Mouse (Mus musculus) lung, postnatal 0 days (tissue): ENCODE data around the gene Pde6d. TPM values are rescaled to one million over a fixed set of nuclear protein-coding genes. Genes with fewer than 3 reads are reported as not detected.

Source experiments
- ATAC-seq: fragments of 200-750 bp; cut with Nextera tagmentation; 2 replicates; pipeline ENCODE4 v1.8.0; 2017; ENCODE audit warnings: moderate library complexity
- DNase-seq: peaks from one replicate; pipeline ENCODE4 v3.0.0-alpha.2; 2016; ENCODE audit warnings: low spot score
- H3K27ac ChIP-seq: fragments of 300-500 bp; sonication (generic); 2 replicates; pipeline ENCODE4 v1.5.1; 2014; ENCODE audit warnings: antibody characterized with exemption, mild to moderate bottlenecking, low read length, mixed read lengths
- H3K27me3 ChIP-seq: fragments of 300-500 bp; sonication (generic); replicated peaks from 2 replicates; pipeline ENCODE4 v1.6.1; 2014; ENCODE audit warnings: low read length, mixed read lengths; ENCODE audit not compliant: insufficient read depth
- H3K36me3 ChIP-seq: fragments of 300-500 bp; sonication (generic); 2 replicates; pipeline ENCODE4 v1.6.1; 2014; ENCODE audit warnings: low read length, mixed read lengths; ENCODE audit not compliant: insufficient read depth
- H3K4me1 ChIP-seq: fragments of 300-500 bp; sonication (generic); 2 replicates; pipeline ENCODE4 v1.6.1; 2014; ENCODE audit warnings: antibody characterized with exemption, low read depth, low read length, mixed read lengths; ENCODE audit not compliant: insufficient read depth
- H3K4me2 ChIP-seq: fragments of 300-500 bp; sonication (generic); replicated peaks from 2 replicates; pipeline ENCODE4 v1.6.1; 2014; ENCODE audit warnings: low read depth, mild to moderate bottlenecking, low read length, moderate library complexity, mixed read lengths
- H3K4me3 ChIP-seq: fragments of 300-500 bp; sonication (generic); 2 replicates; pipeline ENCODE4 v1.5.1; 2014; ENCODE audit warnings: low read depth, low read length
- H3K9ac ChIP-seq: fragments of 300-500 bp; sonication (generic); replicated peaks from 2 replicates; pipeline ENCODE4 v1.6.1; 2014; ENCODE audit warnings: low read depth, mild to moderate bottlenecking
- H3K9me3 ChIP-seq: fragments of 300-500 bp; sonication (generic); 2 replicates; pipeline ENCODE4 v1.6.1; 2016; ENCODE audit warnings: low read length, mixed read lengths
- CTCF ChIP-seq: IDR thresholded peaks from 2 replicates; pipeline ENCODE4 v1.5.1; 2016; ENCODE audit warnings: antibody characterized with exemption, mild to moderate bottlenecking
- EP300 ChIP-seq: IDR thresholded peaks from 2 replicates; pipeline ENCODE4 v1.6.1; 2016; ENCODE audit warnings: antibody characterized with exemption, mild to moderate bottlenecking, control low read depth
- WGBS: fragments of 180-500 bp; shearing (Covaris S2); extraction: QIAGEN DNeasy Blood & Tissue Kit; methylation state at CpG from one replicate; pipeline ENCODE4 v1.1.7; 2014; 5-methylcytosine and 5-hydroxymethylcytosine counted together
- polyA plus RNA-seq: library from polyadenylated mRNA; unstranded; fragments of >200 nt; fragmentation: Nextera tagmentation; extraction: Ambion mirVana; gene quantifications from 2 replicates; pipeline ENCODE4 v1.2.1, GENCODE M21; 2015

Gene Pde6d
- polyA plus RNA-seq, 1 experiment from 2014 or later, result 43.4 TPM

DNA sequence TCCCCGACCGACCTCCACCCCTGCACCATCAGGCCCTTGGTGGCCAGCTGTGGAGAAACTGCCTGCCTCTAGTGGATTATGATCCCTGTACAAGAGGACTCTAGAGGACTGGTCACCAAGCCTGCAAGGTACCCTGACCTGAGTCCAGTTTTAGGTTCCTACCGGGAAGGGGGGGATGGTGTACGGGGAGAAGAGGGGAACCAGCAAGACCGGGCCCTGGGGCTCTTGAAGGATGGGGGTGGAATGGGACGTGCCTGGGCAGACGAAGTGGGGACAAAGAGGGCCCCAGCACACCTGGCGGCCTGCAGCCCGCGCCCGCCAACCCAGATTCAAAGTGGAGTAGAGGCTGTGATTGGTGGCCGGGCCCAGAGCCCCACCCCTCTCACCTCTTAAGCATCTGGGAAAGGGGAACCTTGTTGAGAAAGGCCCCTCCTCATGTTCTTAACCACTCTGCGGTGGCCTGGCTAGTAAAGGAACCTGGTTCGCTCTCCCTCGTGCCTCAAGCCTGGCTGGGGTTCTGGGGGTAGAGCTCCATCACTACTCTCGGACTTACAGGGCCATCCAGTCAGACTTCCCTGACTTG is 79.2 kb downstream of the Pde6d start:
- ATAC-seq (0 out of 2 replicates have a peak, but pooled peaks have one; percentile 0), DNase-seq (peak; percentile 67)
- Histone ChIP-seq H3K4me2 (peak overlapping the region; percentile 59), H3K27ac (peak overlapping the region; percentile 93), H3K4me1 (peaks cover 28% of the 10 kb centered on the region; the same call in 1 of the 2 replicates), H3K9me3 (no peaks in the 10 kb centered on the region), H3K4me3 (peak overlapping the region; percentile 37; the same call in 1 of the 2 replicates), H3K9ac (0 out of 2 replicates have a peak overlapping the region, but pooled peaks have one; percentile 9), H3K27me3 (no peaks in the 10 kb centered on the region), H3K36me3 (no peaks in the 10 kb centered on the region)
- TF ChIP-seq EP300 (no peak), CTCF (no peak)
- WGBS, result 17% methylated on average over 16 of the region's 16 CpGs

DNA sequence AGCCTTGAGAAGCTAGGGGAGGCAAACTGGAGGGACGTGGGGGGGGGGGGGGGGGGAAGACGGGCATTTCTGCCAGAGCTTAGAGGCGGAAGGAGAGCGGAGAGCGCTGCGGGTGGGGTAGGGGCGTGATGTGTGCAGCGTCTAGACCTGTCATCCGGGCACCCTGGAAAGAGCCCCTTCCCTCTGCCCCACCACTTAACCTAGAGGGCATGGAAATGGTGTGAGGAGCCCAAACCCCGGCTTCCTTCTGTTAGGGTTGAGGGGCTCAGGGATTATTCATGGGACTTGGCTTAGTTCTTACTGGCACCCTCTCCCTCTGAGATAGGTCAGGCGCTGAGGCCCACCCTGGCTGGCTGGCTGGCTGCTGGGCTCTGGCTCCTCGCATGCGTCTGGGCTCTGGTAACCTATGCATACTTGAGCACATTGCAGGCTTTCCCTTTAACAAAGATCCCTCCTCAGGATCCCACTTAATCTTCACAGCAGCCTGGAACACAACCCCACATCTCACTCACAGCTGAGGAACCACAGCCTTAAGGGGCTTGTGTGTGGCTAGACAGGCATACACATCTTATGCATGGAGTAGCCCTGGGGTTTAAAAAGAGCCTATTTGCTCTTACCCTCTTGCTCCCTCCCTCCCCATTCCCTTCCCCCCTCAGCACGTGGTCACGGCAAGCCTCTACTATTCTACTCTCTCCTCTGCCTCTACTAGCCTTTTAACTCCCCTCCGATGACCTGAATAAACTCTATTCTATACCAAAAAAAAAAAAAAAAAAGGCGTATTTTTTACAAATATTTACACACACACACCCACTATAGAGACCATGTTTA is 80.0 kb downstream of the Pde6d start:
- H3K36me3 ChIP-seq, result no peaks in the 10 kb centered on the region
- 36% methylated on average over 10 of the region's 17 CpGs for WGBS
- H3K9ac ChIP-seq, result no peak overlapping the region
- no peaks in the 10 kb centered on the region for H3K9me3 ChIP-seq
- H3K27me3 ChIP-seq, result no peaks in the 10 kb centered on the region
- no peak overlapping the region for H3K4me2 ChIP-seq
- no peak overlapping the region for H3K4me3 ChIP-seq
- DNase-seq, result no peak
- TF ChIP-seq EP300, result no peak
- no peak for TF ChIP-seq CTCF
- H3K27ac ChIP-seq, result no peak overlapping the region
- ATAC-seq, result no peak
- peaks cover 28% of the 10 kb centered on the region; the same call in 1 of the 2 replicates for H3K4me1 ChIP-seq

DNA sequence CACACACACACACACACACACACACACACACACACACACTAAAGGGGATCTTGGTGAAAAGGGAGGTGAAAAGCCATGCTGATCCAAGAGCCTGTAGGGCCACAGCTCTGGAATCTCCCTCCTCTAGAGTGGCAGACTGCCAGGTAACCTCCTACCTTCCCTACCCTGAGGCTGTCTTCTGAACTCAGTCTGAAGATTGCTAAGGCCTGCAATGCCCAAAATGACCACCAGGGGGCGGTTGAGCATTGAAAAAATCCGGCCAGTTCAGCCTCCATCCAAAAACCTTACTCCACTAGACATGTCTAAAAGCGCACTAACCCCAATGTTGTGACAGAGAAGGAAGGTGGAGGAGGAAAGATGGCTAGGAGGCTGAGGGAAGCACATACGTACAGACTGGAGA is 80.9 kb downstream of the Pde6d start:
- peaks cover 28% of the 10 kb centered on the region; the same call in 1 of the 2 replicates for H3K4me1 ChIP-seq
- 0% methylated on average over 4 of the region's 4 CpGs for WGBS
- no peak overlapping the region for H3K27ac ChIP-seq
- no peak overlapping the region for H3K4me3 ChIP-seq
- no peak; the same call in 1 of the 2 replicates for TF ChIP-seq EP300
- peak; percentile 98 for TF ChIP-seq CTCF
- DNase-seq, result peak; percentile 93
- H3K27me3 ChIP-seq, result no peaks in the 10 kb centered on the region
- no peak overlapping the region for H3K4me2 ChIP-seq
- no peak overlapping the region for H3K9ac ChIP-seq
- H3K9me3 ChIP-seq, result no peaks in the 10 kb centered on the region
- H3K36me3 ChIP-seq, result no peaks in the 10 kb centered on the region
- peak; percentile 8 for ATAC-seq

DNA sequence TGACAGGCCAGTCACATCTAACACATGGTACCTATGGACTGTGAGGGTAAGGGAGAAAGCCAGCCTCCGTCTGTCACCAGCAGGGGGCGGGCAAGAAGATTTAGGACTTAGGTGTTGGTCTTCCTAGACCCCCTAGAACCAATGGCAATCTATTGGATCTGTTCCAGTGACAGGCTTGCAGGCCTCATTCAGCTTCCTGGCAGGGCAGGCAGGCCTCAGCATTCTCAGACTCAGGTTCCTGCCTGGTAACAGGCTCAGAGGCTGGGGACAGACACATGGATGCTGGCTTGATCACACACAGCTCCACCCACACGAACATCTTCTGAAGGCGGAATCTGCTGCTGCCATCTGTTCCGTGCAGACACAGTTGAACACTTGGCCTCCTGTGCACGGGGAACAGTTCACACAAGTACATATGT is 81.3 kb downstream of the Pde6d start:
- no peak overlapping the region for H3K9ac ChIP-seq
- H3K4me1 ChIP-seq, result peaks cover 25% of the 10 kb centered on the region; the same call in 1 of the 2 replicates
- H3K9me3 ChIP-seq, result no peaks in the 10 kb centered on the region
- H3K4me3 ChIP-seq, result no peak overlapping the region
- no peaks in the 10 kb centered on the region for H3K36me3 ChIP-seq
- ATAC-seq (no peak), DNase-seq (peak; percentile 52)
- no peaks in the 10 kb centered on the region for H3K27me3 ChIP-seq
- TF ChIP-seq CTCF (peak; percentile 76), EP300 (no peak)
- no peak overlapping the region for H3K4me2 ChIP-seq
- no peak overlapping the region for H3K27ac ChIP-seq
- WGBS, result 21% methylated on average over 6 of the region's 6 CpGs

DNA sequence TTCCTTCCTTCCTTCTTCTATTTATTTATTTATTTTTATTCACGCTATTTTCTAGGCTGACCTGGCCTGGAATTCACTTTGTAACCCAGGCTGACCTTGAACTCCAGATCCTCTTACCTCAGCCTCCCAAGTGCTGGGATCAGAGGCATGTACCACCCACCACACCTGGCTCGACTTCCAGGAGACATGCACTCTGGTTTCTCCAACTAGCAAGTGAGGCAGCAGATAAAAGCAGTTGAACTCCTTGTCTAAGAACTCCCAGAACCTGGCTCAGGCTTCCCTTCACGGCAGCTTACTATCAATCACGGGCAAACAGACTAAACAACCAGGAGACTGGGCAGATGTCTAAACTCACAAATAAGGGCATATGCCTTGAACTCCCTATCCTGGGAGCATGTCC is 81.7 kb downstream of the Pde6d start:
- H3K9ac ChIP-seq, result no peak overlapping the region
- no peak for ATAC-seq
- DNase-seq, result no peak
- H3K27ac ChIP-seq, result no peak overlapping the region
- WGBS, result 55% methylated on average over 4 of the region's 4 CpGs
- peaks cover 24% of the 10 kb centered on the region; the same call in 1 of the 2 replicates for H3K4me1 ChIP-seq
- no peaks in the 10 kb centered on the region for H3K36me3 ChIP-seq
- no peaks in the 10 kb centered on the region for H3K9me3 ChIP-seq
- no peaks in the 10 kb centered on the region for H3K27me3 ChIP-seq
- H3K4me2 ChIP-seq, result no peak overlapping the region
- no peak for TF ChIP-seq EP300
- no peak for TF ChIP-seq CTCF
- no peak overlapping the region for H3K4me3 ChIP-seq

DNA sequence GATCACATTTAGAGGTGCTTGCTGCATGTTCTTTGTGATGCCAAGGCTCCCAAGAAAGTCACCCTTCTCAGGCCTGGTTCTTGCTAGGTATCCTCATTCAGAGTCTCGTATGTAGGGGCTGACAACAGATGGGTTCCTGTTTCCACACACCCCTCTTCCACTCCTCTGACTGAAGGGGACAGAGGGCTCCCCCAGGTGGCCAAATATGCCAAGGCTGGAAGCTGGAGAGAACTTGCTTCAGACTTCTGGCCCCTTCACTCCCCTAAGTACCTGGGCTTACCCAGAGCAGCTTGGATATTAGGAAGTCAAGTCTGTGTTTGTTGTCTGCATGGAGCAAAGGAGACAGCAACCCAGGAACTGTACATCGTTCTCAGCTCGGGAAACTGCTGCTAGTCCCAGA is 82.5 kb downstream of the Pde6d start:
- DNase-seq (peak; percentile 84), ATAC-seq (no peak)
- Histone ChIP-seq H3K27me3 (no peaks in the 10 kb centered on the region), H3K4me3 (no peak overlapping the region), H3K9me3 (no peaks in the 10 kb centered on the region), H3K27ac (no peak overlapping the region), H3K4me2 (no peak overlapping the region), H3K36me3 (no peaks in the 10 kb centered on the region), H3K9ac (no peak overlapping the region), H3K4me1 (peaks cover 17% of the 10 kb centered on the region; the same call in 1 of the 2 replicates)
- 16% methylated on average over 3 of the region's 3 CpGs for WGBS
- TF ChIP-seq CTCF, result peak; percentile 90
- 0 out of 2 replicates have a peak, but pooled peaks have one; percentile 24 for TF ChIP-seq EP300
